Mouse (Mus musculus): Measurements from ENCODE around the gene Dgkz. TPM values are rescaled to one million over a fixed set of nuclear protein-coding genes. Genes with fewer than 3 reads are reported as not detected.

Gene Dgkz
- total and polyA plus RNA-seq, 2 experiments from 2014 or later = 36.6 to 144 TPM

GRCm38 (mm10) chr2:91922586-91923414, 52.9 kb downstream of the Dgkz start:
- H3K27me3 ChIP-seq (ENCODE audit: insufficient read depth, low read length) = peaks cover 28% of the 10 kb centered on the region
- H3K9me3 ChIP-seq (ENCODE audit: low read length) = no peaks in the 10 kb centered on the region
- ATAC-seq (ENCODE audit: low FRiP score) = no peak
- no peak for TF ChIP-seq CTCF (IDR thresholded peaks at IDR 0.05)
- 0 out of 2 replicates have a peak, but pooled peaks cover 5% of the 10 kb centered on the region for H3K4me1 ChIP-seq (ENCODE audit: insufficient read depth, low read length)
- no peak overlapping the region for H3K9ac ChIP-seq (replicated peaks; ENCODE audit: low read length, poor library complexity, severe bottlenecking)
- WGBS = 3% methylated on average over 37 of the region's 37 CpGs
- H3K36me3 ChIP-seq (ENCODE audit: insufficient read depth, low read length) = peaks cover 11% of the 10 kb centered on the region
- no peak overlapping the region for H3K27ac ChIP-seq (ENCODE audit: low read depth, low read length)
- peak overlapping the region; percentile 82 for H3K4me2 ChIP-seq (ENCODE audit: low read depth, low read length, poor library complexity, severe bottlenecking)
- no peak for DNase-seq (ENCODE audit: low spot score)
- H3K4me3 ChIP-seq (ENCODE audit: low read depth, low read length) = peak overlapping the region; percentile 55

- TF ChIP-seq CTCF (IDR thresholded peaks at IDR 0.05) = peak; percentile 69
- H3K4me3 ChIP-seq (ENCODE audit: low read depth, low read length) = peak overlapping the region; percentile 55
- peak overlapping the region; percentile 82 for H3K4me2 ChIP-seq (ENCODE audit: low read depth, low read length, poor library complexity, severe bottlenecking)
- peaks cover 19% of the 10 kb centered on the region for H3K36me3 ChIP-seq (ENCODE audit: insufficient read depth, low read length)
- WGBS = under 1% methylated on average over 56 of the region's 64 CpGs
- H3K4me1 ChIP-seq (ENCODE audit: insufficient read depth, low read length) = 0 out of 2 replicates have a peak, but pooled peaks cover 5% of the 10 kb centered on the region
- no peak overlapping the region for H3K27ac ChIP-seq (ENCODE audit: low read depth, low read length)
- peaks cover 28% of the 10 kb centered on the region for H3K27me3 ChIP-seq (ENCODE audit: insufficient read depth, low read length)
- ATAC-seq (ENCODE audit: low FRiP score) (peak; percentile 59), DNase-seq (ENCODE audit: low spot score) (peak; percentile 71)
- peak overlapping the region; percentile 50 for H3K9ac ChIP-seq (replicated peaks; ENCODE audit: low read length, poor library complexity, severe bottlenecking)
- H3K9me3 ChIP-seq (ENCODE audit: low read length) = no peaks in the 10 kb centered on the region
Measured at GRCm38 (mm10) chr2:91921790-91922570, 53.7 kb downstream of the Dgkz start.

GRCm38 (mm10) chr2:91921181-91921789, 54.4 kb downstream of the Dgkz start:
- Histone ChIP-seq H3K27ac (ENCODE audit: low read depth, low read length) (no peak overlapping the region), H3K4me2 (ENCODE audit: low read depth, low read length, poor library complexity, severe bottlenecking) (peak overlapping the region; percentile 82), H3K9me3 (ENCODE audit: low read length) (no peaks in the 10 kb centered on the region), H3K4me1 (ENCODE audit: insufficient read depth, low read length) (0 out of 2 replicates have a peak, but pooled peaks cover 5% of the 10 kb centered on the region), H3K4me3 (ENCODE audit: low read depth, low read length) (peak overlapping the region; percentile 55), H3K9ac (replicated peaks; ENCODE audit: low read length, poor library complexity, severe bottlenecking) (peak overlapping the region; percentile 50; the same call in 1 of the 2 replicates), H3K36me3 (ENCODE audit: insufficient read depth, low read length) (peaks cover 26% of the 10 kb centered on the region), H3K27me3 (ENCODE audit: insufficient read depth, low read length) (peaks cover 28% of the 10 kb centered on the region)
- ATAC-seq (ENCODE audit: low FRiP score) = no peak
- TF ChIP-seq CTCF (IDR thresholded peaks at IDR 0.05) = no peak
- no peak for DNase-seq (ENCODE audit: low spot score)
- WGBS = 5% methylated on average over 31 of the region's 31 CpGs

- no peak overlapping the region for H3K4me2 ChIP-seq (ENCODE audit: low read depth, low read length, poor library complexity, severe bottlenecking)
- H3K4me1 ChIP-seq (ENCODE audit: insufficient read depth, low read length) = 0 out of 2 replicates have a peak, but pooled peaks cover 5% of the 10 kb centered on the region
- no peaks in the 10 kb centered on the region for H3K9me3 ChIP-seq (ENCODE audit: low read length)
- H3K4me3 ChIP-seq (ENCODE audit: low read depth, low read length) = no peak overlapping the region
- no peak for DNase-seq (ENCODE audit: low spot score)
- H3K36me3 ChIP-seq (ENCODE audit: insufficient read depth, low read length) = peaks cover 26% of the 10 kb centered on the region
- H3K27me3 ChIP-seq (ENCODE audit: insufficient read depth, low read length) = peaks cover 25% of the 10 kb centered on the region
- no peak for ATAC-seq (ENCODE audit: low FRiP score)
- no peak overlapping the region for H3K27ac ChIP-seq (ENCODE audit: low read depth, low read length)
- 85% methylated on average over 4 of the region's 4 CpGs for WGBS
- H3K9ac ChIP-seq (replicated peaks; ENCODE audit: low read length, poor library complexity, severe bottlenecking) = no peak overlapping the region
- 0 out of 2 replicates have a peak, but pooled peaks have one; percentile 7 for TF ChIP-seq CTCF (IDR thresholded peaks at IDR 0.05)
Measured at GRCm38 (mm10) chr2:91920130-91920529, 55.5 kb downstream of the Dgkz start.

GRCm38 (mm10) chr2:91917096-91917495, 58.6 kb downstream of the Dgkz start:
- peaks cover 4% of the 10 kb centered on the region; the same call in 1 of the 2 replicates for H3K27me3 ChIP-seq (ENCODE audit: insufficient read depth, low read length)
- no peak for DNase-seq (ENCODE audit: low spot score)
- no peaks in the 10 kb centered on the region for H3K4me1 ChIP-seq (ENCODE audit: insufficient read depth, low read length)
- no peaks in the 10 kb centered on the region for H3K9me3 ChIP-seq (ENCODE audit: low read length)
- no peak overlapping the region for H3K4me2 ChIP-seq (ENCODE audit: low read depth, low read length, poor library complexity, severe bottlenecking)
- no peak for TF ChIP-seq CTCF (IDR thresholded peaks at IDR 0.05)
- H3K4me3 ChIP-seq (ENCODE audit: low read depth, low read length) = no peak overlapping the region
- no peak for ATAC-seq (ENCODE audit: low FRiP score)
- peaks cover 45% of the 10 kb centered on the region for H3K36me3 ChIP-seq (ENCODE audit: insufficient read depth, low read length)
- 91% methylated on average over 7 of the region's 7 CpGs for WGBS
- H3K27ac ChIP-seq (ENCODE audit: low read depth, low read length) = no peak overlapping the region
- H3K9ac ChIP-seq (replicated peaks; ENCODE audit: low read length, poor library complexity, severe bottlenecking) = no peak overlapping the region

Data from midbrain, postnatal 0 days (tissue).